Mouse (Mus musculus) neural tube, embryonic 14.5 days (tissue): Measurements from ENCODE around the gene 4930556J24Rik. TPM values are rescaled to one million over a fixed set of nuclear protein-coding genes. Genes with fewer than 3 reads are reported as not detected.

ENCODE experiments used
- ATAC-seq: fragments of 200-750 bp; cut with Nextera tagmentation; 2 replicates; pipeline ENCODE4 v1.8.0; 2017; ENCODE audit warnings: low read depth, mild to moderate bottlenecking, moderate TSS enrichment, moderate library complexity
- H3K27ac ChIP-seq: fragments of 300-500 bp; sonication (generic); 2 replicates; pipeline ENCODE4 v1.5.1; 2014; ENCODE audit warnings: low read depth, mild to moderate bottlenecking, control low read depth, low read length, moderate library complexity, mixed read lengths
- H3K27me3 ChIP-seq: fragments of 300-500 bp; sonication (generic); 2 replicates; pipeline ENCODE4 v1.6.1; 2014; ENCODE audit warnings: low read length; ENCODE audit not compliant: control insufficient read depth, insufficient read depth
- H3K36me3 ChIP-seq: fragments of 300-500 bp; sonication (generic); 2 replicates; pipeline ENCODE4 v1.6.1; 2014; ENCODE audit warnings: low read length, mixed read lengths; ENCODE audit not compliant: control insufficient read depth, insufficient read depth
- H3K4me1 ChIP-seq: fragments of 300-500 bp; sonication (generic); 2 replicates; pipeline ENCODE4 v1.6.1; 2014; ENCODE audit warnings: low read length; ENCODE audit not compliant: control insufficient read depth, insufficient read depth
- H3K4me2 ChIP-seq: fragments of 300-500 bp; sonication (generic); 2 replicates; pipeline ENCODE4 v1.6.1; 2014; ENCODE audit warnings: mild to moderate bottlenecking, low read depth, low read length, control low read depth
- H3K4me3 ChIP-seq: fragments of 300-500 bp; sonication (generic); 2 replicates; pipeline ENCODE4 v1.5.1; 2014; ENCODE audit warnings: low read depth, low read length, control low read depth, mixed read lengths
- H3K9ac ChIP-seq: fragments of 300-500 bp; sonication (generic); replicated peaks from 2 replicates; pipeline ENCODE4 v1.6.1; 2014; ENCODE audit warnings: low read depth, mild to moderate bottlenecking, control low read depth, low read length, mixed read lengths
- H3K9me3 ChIP-seq: fragments of 300-500 bp; sonication (generic); 2 replicates; pipeline ENCODE4 v1.6.1; 2016; ENCODE audit warnings: low read length; ENCODE audit not compliant: control insufficient read depth
- WGBS: fragments of 180-500 bp; shearing (Covaris S2); extraction: QIAGEN DNeasy Blood & Tissue Kit; methylation state at CpG from one replicate; pipeline ENCODE4 v1.1.7; 2014; 5-methylcytosine and 5-hydroxymethylcytosine counted together
- polyA plus RNA-seq: library from polyadenylated mRNA; unstranded; fragments of >200 nt; fragmentation: Nextera tagmentation; extraction: Ambion mirVana; gene quantifications from 2 replicates; pipeline ENCODE4 v1.2.1, GENCODE M21; 2014

Gene 4930556J24Rik
- polyA plus RNA-seq, 1 experiment from 2014 or later: 0.23 TPM

GRCm38 (mm10) chr11:3936318-3936717 lies 40.3 kb downstream of the 4930556J24Rik start:
- WGBS: 81% methylated on average over 3 of the region's 3 CpGs

DNA sequence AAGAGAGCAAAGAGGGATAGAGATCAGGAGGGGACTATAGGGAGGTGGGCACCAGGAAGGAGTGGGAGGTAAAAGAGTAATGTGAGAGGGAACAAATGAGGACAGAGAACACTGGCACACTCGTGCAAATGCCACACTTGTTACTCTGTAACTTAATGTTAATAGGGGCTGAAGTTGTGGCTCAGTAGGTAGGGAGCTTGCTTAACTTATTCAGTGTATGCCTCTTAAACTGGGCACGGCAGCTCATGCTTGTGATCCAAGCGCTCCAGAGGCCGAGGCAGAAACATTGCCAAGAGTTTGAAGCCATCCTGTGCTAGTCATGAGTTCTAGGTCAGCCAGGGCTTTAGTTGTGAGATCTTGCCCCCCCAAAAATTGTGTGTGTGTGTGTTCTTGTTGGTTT lies 41.4 kb downstream of the 4930556J24Rik start:
- WGBS: 78% methylated on average over 4 of the region's 4 CpGs
- peaks cover 4% of the 10 kb centered on the region for H3K4me1 ChIP-seq

More at GRCm38 (mm10) chr11:3936318-3936717, 40.3 kb downstream of the 4930556J24Rik start:
- Histone ChIP-seq H3K9ac (no peak overlapping the region), H3K9me3 (no peaks in the 10 kb centered on the region), H3K4me3 (no peak overlapping the region), H3K4me1 (peaks cover 1% of the 10 kb centered on the region), H3K4me2 (no peak overlapping the region), H3K36me3 (no peaks in the 10 kb centered on the region), H3K27ac (no peak overlapping the region), H3K27me3 (no peaks in the 10 kb centered on the region)
- no peak for ATAC-seq

GRCm38 (mm10) chr11:3933756-3934285 lies 42.8 kb downstream of the 4930556J24Rik start:
- H3K27me3 ChIP-seq: no peaks in the 10 kb centered on the region
- H3K4me1 ChIP-seq: peaks cover 4% of the 10 kb centered on the region
- H3K4me2 ChIP-seq: no peak overlapping the region
- H3K4me3 ChIP-seq: no peak overlapping the region
- no peak for ATAC-seq
- H3K27ac ChIP-seq: no peak overlapping the region
- no peaks in the 10 kb centered on the region for H3K36me3 ChIP-seq
- no peak overlapping the region for H3K9ac ChIP-seq
- H3K9me3 ChIP-seq: no peaks in the 10 kb centered on the region
- 90% methylated on average over 9 of the region's 9 CpGs for WGBS

More for the DNA sequence above, 41.4 kb downstream of the 4930556J24Rik start:
- no peak overlapping the region for H3K4me2 ChIP-seq
- no peak overlapping the region for H3K9ac ChIP-seq
- H3K9me3 ChIP-seq: no peaks in the 10 kb centered on the region
- H3K36me3 ChIP-seq: no peaks in the 10 kb centered on the region
- H3K4me3 ChIP-seq: no peak overlapping the region
- H3K27ac ChIP-seq: no peak overlapping the region
- no peaks in the 10 kb centered on the region for H3K27me3 ChIP-seq
- no peak for ATAC-seq

DNA sequence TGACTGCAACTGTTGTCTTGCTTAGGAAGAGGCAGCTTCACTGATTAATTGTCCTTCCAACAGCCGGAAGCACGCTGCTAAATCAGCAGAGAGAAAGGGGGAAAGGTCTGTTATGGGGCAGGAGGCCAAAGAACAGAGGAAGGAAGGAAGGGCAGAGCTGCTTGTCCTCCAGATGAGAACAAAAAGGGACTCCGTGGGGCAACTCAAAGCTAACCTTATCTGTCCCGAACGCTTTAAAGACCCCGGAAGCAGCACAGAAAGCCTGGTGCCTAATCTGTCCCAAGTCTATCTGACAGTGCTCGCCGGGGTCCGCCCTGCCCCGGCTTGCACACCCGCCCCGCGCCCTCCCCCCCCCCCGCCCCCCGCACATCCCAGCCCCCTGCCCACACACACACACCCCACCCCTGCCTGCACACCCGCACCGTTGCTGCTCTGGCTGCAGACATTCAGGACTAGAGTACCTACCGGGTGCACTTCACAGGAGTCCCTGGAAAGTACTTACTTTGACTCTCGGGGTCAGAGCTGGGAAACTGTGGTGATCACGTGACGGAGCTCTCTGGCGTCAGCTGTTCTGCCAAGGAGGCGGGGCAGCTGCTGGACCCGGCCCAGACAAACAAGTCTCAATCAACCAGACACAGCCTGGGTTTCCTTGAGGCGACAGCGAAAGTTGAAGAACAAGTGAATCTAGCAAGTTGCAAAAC lies 44.9 kb downstream of the 4930556J24Rik start, which contains the start of gene Tcn2:
TSS of gene Tcn2 (minus strand) at position 649 of the 701 bp plus-strand sequence.
- Histone ChIP-seq H3K9ac (peak within 1 kb of the TSS; percentile 37), H3K36me3 (no peaks in the 10 kb centered on the region), H3K27ac (no peak within 1 kb of the TSS), H3K4me2 (peak within 1 kb of the TSS; percentile 72), H3K9me3 (no peaks in the 10 kb centered on the region), H3K4me3 (peak within 1 kb of the TSS; percentile 33), H3K4me1 (peaks cover 4% of the 10 kb centered on the region), H3K27me3 (no peaks in the 10 kb centered on the region)
- peak; percentile 83 for ATAC-seq
- WGBS: under 1% methylated on average over 26 of the region's 26 CpGs

- no peaks in the 10 kb centered on the region for H3K9me3 ChIP-seq
- no peaks in the 10 kb centered on the region for H3K27me3 ChIP-seq
- no peaks in the 10 kb centered on the region for H3K36me3 ChIP-seq
- H3K4me2 ChIP-seq: peak overlapping the region; percentile 72
- peaks cover 4% of the 10 kb centered on the region for H3K4me1 ChIP-seq
- 0 out of 2 replicates have a peak overlapping the region, but pooled peaks have one; percentile 37 for H3K9ac ChIP-seq
- 22% methylated on average over 6 of the region's 6 CpGs for WGBS
- H3K27ac ChIP-seq: no peak overlapping the region
- H3K4me3 ChIP-seq: peak overlapping the region; percentile 33
- ATAC-seq: no peak
These were observed 45.6 kb downstream of the 4930556J24Rik start for GRCm38 (mm10) chr11:3930931-3931330.

GRCm38 (mm10) chr11:3930019-3930418 lies 46.6 kb downstream of the 4930556J24Rik start:
- Histone ChIP-seq H3K36me3 (no peaks in the 10 kb centered on the region), H3K9me3 (no peaks in the 10 kb centered on the region), H3K9ac (no peak overlapping the region), H3K4me3 (no peak overlapping the region), H3K27me3 (no peaks in the 10 kb centered on the region), H3K27ac (no peak overlapping the region), H3K4me1 (peaks cover 4% of the 10 kb centered on the region), H3K4me2 (no peak overlapping the region)
- no peak for ATAC-seq
- 88% methylated on average over 4 of the region's 4 CpGs for WGBS

DNA sequence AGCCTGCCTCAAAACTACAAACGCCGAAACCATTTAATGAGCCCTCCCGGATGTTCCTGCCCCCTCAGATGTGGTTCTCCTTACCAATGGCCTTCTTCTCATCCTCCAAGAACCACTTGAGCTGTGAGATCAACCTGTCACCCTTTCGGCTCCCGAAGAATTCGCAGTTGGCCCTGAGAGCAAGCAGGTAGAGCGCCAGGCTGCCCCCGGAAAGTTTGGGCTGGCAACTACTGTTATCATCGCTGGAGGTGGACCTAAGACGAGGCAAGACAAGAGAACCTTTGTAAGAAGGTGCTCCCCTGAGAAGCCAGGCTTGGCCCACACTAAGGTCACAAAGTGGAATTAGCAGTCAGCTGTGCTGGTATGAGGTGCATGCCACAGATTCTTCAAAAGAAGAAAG lies 50.7 kb downstream of the 4930556J24Rik start:
- no peaks in the 10 kb centered on the region for H3K27me3 ChIP-seq
- H3K36me3 ChIP-seq: no peaks in the 10 kb centered on the region; the same call in 1 of the 2 replicates
- H3K4me2 ChIP-seq: no peak overlapping the region
- H3K9ac ChIP-seq: no peak overlapping the region
- H3K4me1 ChIP-seq: no peaks in the 10 kb centered on the region
- H3K4me3 ChIP-seq: no peak overlapping the region
- ATAC-seq: no peak
- WGBS: 94% methylated on average over 10 of the region's 10 CpGs
- no peak overlapping the region for H3K27ac ChIP-seq
- H3K9me3 ChIP-seq: no peaks in the 10 kb centered on the region

GRCm38 (mm10) chr11:3922731-3923130 lies 53.8 kb downstream of the 4930556J24Rik start:
- Histone ChIP-seq H3K4me1 (no peaks in the 10 kb centered on the region), H3K9me3 (no peaks in the 10 kb centered on the region), H3K27me3 (no peaks in the 10 kb centered on the region), H3K36me3 (no peaks in the 10 kb centered on the region; the same call in 1 of the 2 replicates), H3K27ac (no peak overlapping the region), H3K4me2 (no peak overlapping the region), H3K9ac (no peak overlapping the region), H3K4me3 (no peak overlapping the region)
- 94% methylated on average over 6 of the region's 6 CpGs for WGBS
- no peak for ATAC-seq

GRCm38 (mm10) chr11:3922115-3922514 lies 54.5 kb downstream of the 4930556J24Rik start:
- ATAC-seq: no peak
- H3K27me3 ChIP-seq: no peaks in the 10 kb centered on the region
- no peaks in the 10 kb centered on the region for H3K4me1 ChIP-seq
- 95% methylated on average over 9 of the region's 9 CpGs for WGBS
- no peak overlapping the region for H3K4me2 ChIP-seq
- no peak overlapping the region for H3K27ac ChIP-seq
- H3K36me3 ChIP-seq: no peaks in the 10 kb centered on the region; the same call in 1 of the 2 replicates
- no peak overlapping the region for H3K9ac ChIP-seq
- no peaks in the 10 kb centered on the region for H3K9me3 ChIP-seq
- H3K4me3 ChIP-seq: no peak overlapping the region
